Mouse (Mus musculus): ENCODE data around the gene Sh3bp4. TPM values are rescaled to one million over a fixed set of nuclear protein-coding genes. Genes with fewer than 3 reads are reported as not detected.
A peak's percentile ranks its signal among the peaks of the same experiment; 100 is the strongest.

Sh3bp4 gene
- 15.5 and 15.7 TPM in 2 replicates for polyA plus RNA-seq (2014; fragmentation: Nextera tagmentation; extraction: Ambion mirVana)

DNA sequence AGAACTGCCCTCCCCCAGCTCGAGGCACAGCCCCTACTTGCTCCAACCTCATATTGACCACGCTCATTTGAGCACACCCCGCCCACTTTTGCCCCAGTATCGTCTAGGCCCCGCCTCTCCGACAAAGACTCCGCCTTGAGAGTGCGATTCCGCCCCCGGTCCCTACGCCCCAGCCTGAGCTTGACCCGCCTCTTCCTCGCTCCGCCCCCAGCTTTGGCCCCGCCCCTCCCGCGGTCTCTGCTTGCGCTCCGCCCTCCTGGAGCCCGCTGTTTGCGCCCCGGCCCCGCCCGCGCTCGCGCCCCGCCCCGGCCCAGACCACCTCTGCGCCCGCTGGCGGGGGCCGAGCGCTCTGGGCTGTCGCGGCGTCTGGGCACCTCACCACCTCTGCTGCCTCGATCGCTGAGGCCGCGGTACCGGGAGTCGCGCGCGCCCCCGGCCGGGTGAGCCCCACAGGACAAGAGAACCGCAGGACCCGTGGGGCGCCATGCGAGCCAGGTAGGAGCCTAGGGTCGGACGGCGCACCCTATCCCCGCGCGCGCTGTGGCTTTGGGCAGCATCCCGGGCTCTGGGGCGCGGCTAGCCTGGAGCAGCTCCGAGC, at the start of gene Sh3bp4:
Gene Sh3bp4, plus strand, starts transcription at position 313 of the 598 bp plus-strand sequence.
- under 1% methylated on average over 47 of the region's 63 CpGs for WGBS
- H3K9me3 ChIP-seq (ENCODE audit: control insufficient read depth, low read length): no peaks in the 10 kb centered on the region
- ATAC-seq (ENCODE audit: low FRiP score) (peak; percentile 93), DNase-seq (ENCODE audit: low spot score) (peak; percentile 95)
- peak within 1 kb of the TSS; percentile 87 for H3K4me3 ChIP-seq (replicated peaks; ENCODE audit: low read length)
- H3K4me2 ChIP-seq (replicated peaks): peak within 1 kb of the TSS; percentile 58
- peak within 1 kb of the TSS; percentile 85 for H3K9ac ChIP-seq
- H3K4me1 ChIP-seq (replicated peaks; ENCODE audit: control insufficient read depth, insufficient read depth, low read length): peaks cover 35% of the 10 kb centered on the region
- no peaks in the 10 kb centered on the region for H3K27me3 ChIP-seq (ENCODE audit: control insufficient read depth, insufficient read depth, low read length)
- no peaks in the 10 kb centered on the region for H3K36me3 ChIP-seq (replicated peaks; ENCODE audit: control insufficient read depth, insufficient read depth)
- peak within 1 kb of the TSS; percentile 82 for H3K27ac ChIP-seq

DNA sequence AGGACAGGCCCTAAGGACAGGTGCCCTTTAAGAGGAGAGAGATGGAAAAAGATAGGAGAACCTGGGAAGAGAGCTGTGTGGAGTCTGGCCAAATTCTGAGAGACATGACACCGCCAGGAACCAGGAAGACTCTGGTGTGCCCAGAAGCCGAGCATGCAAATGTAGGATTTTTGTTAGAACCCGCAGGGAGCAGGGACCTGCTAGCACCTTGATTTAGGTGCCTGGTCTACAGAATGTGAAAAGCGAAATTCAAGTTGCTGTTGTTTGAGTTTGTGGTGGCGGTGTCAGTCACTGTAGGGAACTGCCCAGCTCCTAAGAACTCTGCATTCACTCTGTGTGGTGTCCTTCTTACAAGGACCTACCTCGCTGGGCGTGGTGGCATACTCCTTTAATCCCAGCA, 47.2 kb upstream of the Sh3bp4 start:
- Histone ChIP-seq H3K9me3 (ENCODE audit: control insufficient read depth, low read length) (no peaks in the 10 kb centered on the region), H3K4me1 (replicated peaks; ENCODE audit: control insufficient read depth, insufficient read depth, low read length) (peaks cover 5% of the 10 kb centered on the region; the same call in 1 of the 2 replicates), H3K27me3 (ENCODE audit: control insufficient read depth, insufficient read depth, low read length) (no peaks in the 10 kb centered on the region), H3K4me3 (replicated peaks; ENCODE audit: low read length) (no peak overlapping the region), H3K9ac (no peak overlapping the region), H3K36me3 (replicated peaks; ENCODE audit: control insufficient read depth, insufficient read depth) (no peaks in the 10 kb centered on the region), H3K4me2 (replicated peaks) (no peak overlapping the region), H3K27ac (no peak overlapping the region)
- ATAC-seq (ENCODE audit: low FRiP score) (no peak), DNase-seq (ENCODE audit: low spot score) (no peak)
- WGBS: 86% methylated on average over 7 of the region's 7 CpGs

DNA sequence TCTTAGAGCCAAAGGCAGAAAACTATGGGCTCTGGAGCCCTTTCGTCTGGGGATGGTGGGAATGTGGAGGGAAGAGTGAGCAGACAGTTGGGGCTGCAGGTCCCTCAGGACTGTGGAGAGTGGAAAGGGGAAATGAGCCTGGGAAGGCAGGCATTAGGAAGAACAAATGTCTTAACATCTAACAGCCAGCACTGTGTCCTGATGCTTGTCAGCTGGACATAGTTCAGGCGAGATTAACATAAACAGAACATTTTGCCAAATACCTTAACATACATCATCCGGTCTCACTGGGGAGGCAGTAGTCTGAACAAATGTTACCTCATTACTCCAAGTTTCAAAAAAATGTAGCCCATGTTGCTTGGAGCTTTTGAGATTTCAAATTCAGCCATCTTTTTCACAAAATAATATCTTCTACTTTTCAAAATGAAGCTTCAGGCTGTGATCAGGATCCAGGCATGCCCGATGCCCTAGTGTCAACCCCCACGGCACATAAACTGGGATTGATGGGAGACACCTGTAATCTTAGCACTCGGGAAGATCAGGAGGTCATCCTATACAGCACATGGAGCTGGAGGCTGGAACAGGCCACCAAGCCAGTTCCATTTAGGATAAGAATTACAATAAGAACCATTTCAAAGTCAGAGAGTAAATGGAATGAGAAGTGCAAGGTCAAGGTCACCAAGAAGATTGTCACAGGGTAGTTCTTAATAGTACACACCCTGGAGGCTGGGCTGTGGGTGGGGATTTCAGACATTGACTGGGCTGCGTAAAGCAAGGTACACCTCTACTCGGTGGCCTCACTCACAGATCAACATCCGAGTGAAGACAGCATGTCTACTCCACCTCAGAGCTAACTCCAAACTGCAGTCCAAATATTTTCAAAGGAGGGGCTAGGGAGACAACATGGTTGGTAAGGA, 45.3 kb upstream of the Sh3bp4 start:
- no peak overlapping the region for H3K9ac ChIP-seq
- no peak overlapping the region for H3K4me3 ChIP-seq (replicated peaks; ENCODE audit: low read length)
- H3K36me3 ChIP-seq (replicated peaks; ENCODE audit: control insufficient read depth, insufficient read depth): no peaks in the 10 kb centered on the region
- H3K4me2 ChIP-seq (replicated peaks): no peak overlapping the region
- H3K4me1 ChIP-seq (replicated peaks; ENCODE audit: control insufficient read depth, insufficient read depth, low read length): peaks cover 5% of the 10 kb centered on the region; the same call in 1 of the 2 replicates
- H3K9me3 ChIP-seq (ENCODE audit: control insufficient read depth, low read length): no peaks in the 10 kb centered on the region
- no peaks in the 10 kb centered on the region for H3K27me3 ChIP-seq (ENCODE audit: control insufficient read depth, insufficient read depth, low read length)
- WGBS: 80% methylated on average over 9 of the region's 9 CpGs
- DNase-seq (ENCODE audit: low spot score) (no peak), ATAC-seq (ENCODE audit: low FRiP score) (no peak)
- 0 out of 2 replicates have a peak overlapping the region, but pooled peaks have one; percentile 20 for H3K27ac ChIP-seq

DNA sequence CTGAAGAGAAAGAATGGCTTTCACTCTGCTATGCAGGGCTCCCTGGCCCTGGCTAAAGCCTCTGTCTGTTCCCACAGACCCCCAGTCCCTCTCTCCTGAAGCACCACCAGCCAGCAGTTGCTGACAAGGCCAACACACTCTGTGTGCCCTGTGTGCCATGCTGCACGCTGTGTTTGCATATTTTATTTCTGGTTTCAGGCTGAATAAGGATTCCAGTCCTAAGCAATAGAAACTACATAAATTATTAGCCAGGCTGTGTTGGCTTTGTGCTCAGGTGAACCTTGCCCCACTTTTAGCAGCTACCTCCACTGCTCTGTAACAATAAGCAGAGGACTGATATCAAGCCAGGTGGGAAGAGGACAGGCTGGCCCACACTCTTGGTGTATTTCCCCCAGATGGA, 44.2 kb upstream of the Sh3bp4 start:
- no peak overlapping the region for H3K9ac ChIP-seq
- WGBS: 64% methylated on average over 1 of the region's 1 CpGs

DNA sequence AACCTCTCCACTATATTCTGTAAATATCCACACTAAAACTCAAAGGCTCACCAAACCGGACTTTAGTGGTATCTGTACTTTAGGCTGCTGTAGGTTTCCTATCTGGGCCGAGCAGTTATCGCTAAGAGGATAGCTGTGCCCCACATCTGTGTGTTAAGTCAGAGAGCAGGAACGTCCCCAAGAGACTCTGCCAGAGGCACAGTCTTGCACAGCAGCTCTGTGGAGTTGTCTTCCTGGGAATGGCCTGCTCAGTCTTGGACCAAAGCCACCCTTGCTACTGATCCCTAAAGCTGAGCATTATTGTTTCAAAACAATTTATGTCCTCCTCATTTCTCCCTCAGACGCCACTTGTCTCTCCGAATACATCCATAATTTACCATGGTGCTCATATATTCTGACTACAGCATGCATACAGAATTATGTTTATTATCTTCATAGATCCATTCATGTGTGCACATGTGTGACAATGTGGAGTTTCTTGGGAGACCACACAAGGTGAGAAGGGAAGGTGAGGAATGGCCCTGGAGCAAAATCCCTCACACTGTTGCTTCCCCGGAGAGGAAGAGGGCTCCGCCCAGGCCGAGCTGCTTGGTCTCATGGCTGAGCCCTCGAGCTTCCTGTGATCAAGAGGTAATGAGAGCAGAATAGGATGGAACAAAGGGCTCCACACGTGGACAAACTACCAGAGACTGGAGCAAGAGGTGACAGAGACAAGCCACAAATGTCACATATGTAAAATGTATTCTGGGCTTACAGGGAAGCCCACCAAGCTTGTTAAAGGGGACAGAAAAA, 40.9 kb upstream of the Sh3bp4 start:
- ATAC-seq (ENCODE audit: low FRiP score) (no peak), DNase-seq (ENCODE audit: low spot score) (no peak)
- Histone ChIP-seq H3K9me3 (ENCODE audit: control insufficient read depth, low read length) (no peaks in the 10 kb centered on the region), H3K4me2 (replicated peaks) (no peak overlapping the region), H3K9ac (no peak overlapping the region), H3K4me1 (replicated peaks; ENCODE audit: control insufficient read depth, insufficient read depth, low read length) (peaks cover 5% of the 10 kb centered on the region; the same call in 1 of the 2 replicates), H3K4me3 (replicated peaks; ENCODE audit: low read length) (no peak overlapping the region), H3K36me3 (replicated peaks; ENCODE audit: control insufficient read depth, insufficient read depth) (no peaks in the 10 kb centered on the region), H3K27me3 (ENCODE audit: control insufficient read depth, insufficient read depth, low read length) (no peaks in the 10 kb centered on the region), H3K27ac (no peak overlapping the region)
- 77% methylated on average over 11 of the region's 11 CpGs for WGBS

More for the DNA sequence above, 44.2 kb upstream of the Sh3bp4 start:
- peaks cover 5% of the 10 kb centered on the region; the same call in 1 of the 2 replicates for H3K4me1 ChIP-seq (replicated peaks; ENCODE audit: control insufficient read depth, insufficient read depth, low read length)
- no peak overlapping the region for H3K4me2 ChIP-seq (replicated peaks)
- H3K36me3 ChIP-seq (replicated peaks; ENCODE audit: control insufficient read depth, insufficient read depth): no peaks in the 10 kb centered on the region
- H3K4me3 ChIP-seq (replicated peaks; ENCODE audit: low read length): no peak overlapping the region
- ATAC-seq (ENCODE audit: low FRiP score): no peak
- no peaks in the 10 kb centered on the region for H3K9me3 ChIP-seq (ENCODE audit: control insufficient read depth, low read length)
- no peak for DNase-seq (ENCODE audit: low spot score)
- H3K27ac ChIP-seq: no peak overlapping the region
- H3K27me3 ChIP-seq (ENCODE audit: control insufficient read depth, insufficient read depth, low read length): no peaks in the 10 kb centered on the region

DNA sequence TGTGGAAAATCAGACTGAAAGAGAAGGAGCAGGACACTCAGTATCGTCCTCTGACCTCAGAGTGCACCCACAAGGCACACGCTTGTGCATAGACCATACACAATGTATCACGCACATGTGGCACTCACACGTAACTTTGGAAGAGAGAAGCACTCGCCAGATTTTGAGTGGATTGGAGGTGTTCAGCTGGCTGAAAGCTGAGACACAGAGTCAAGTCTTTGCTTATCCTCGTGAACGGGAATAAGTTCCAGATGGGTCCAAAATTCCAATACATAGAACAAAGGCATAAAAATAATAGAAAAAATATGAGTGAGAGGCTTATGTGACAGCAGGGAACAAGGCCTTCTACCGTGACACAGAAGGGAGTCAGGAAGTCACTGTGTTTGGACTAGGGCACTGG, 36.6 kb upstream of the Sh3bp4 start:
- no peak overlapping the region for H3K9ac ChIP-seq
- no peak overlapping the region for H3K4me2 ChIP-seq (replicated peaks)
- no peak overlapping the region for H3K27ac ChIP-seq
- WGBS: 81% methylated on average over 8 of the region's 8 CpGs
- ATAC-seq (ENCODE audit: low FRiP score): no peak
- no peak for DNase-seq (ENCODE audit: low spot score)
- H3K36me3 ChIP-seq (replicated peaks; ENCODE audit: control insufficient read depth, insufficient read depth): no peaks in the 10 kb centered on the region
- no peak overlapping the region for H3K4me3 ChIP-seq (replicated peaks; ENCODE audit: low read length)
- no peaks in the 10 kb centered on the region for H3K4me1 ChIP-seq (replicated peaks; ENCODE audit: control insufficient read depth, insufficient read depth, low read length)
- H3K9me3 ChIP-seq (ENCODE audit: control insufficient read depth, low read length): no peaks in the 10 kb centered on the region
- no peaks in the 10 kb centered on the region for H3K27me3 ChIP-seq (ENCODE audit: control insufficient read depth, insufficient read depth, low read length)

DNA sequence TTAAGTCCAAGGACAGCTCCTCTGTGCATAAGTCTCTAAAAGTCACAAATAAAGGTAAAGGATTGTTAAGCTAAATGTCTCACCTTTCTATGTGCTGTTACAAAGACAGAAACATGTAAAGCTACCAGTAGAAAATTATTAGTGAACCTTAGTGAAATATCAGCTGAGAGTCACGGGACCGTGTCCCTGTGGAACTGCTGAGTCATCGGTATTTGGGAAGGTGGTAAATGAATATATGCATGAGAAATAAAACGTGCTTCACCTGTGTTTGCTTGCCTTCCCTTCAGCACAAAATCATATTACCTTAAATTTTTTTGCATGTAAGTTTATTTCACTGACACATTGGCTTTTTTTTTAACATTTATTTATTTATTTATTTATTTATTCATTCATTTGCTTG, 36.2 kb upstream of the Sh3bp4 start:
- DNase-seq (ENCODE audit: low spot score) (no peak), ATAC-seq (ENCODE audit: low FRiP score) (no peak)
- no peaks in the 10 kb centered on the region for H3K27me3 ChIP-seq (ENCODE audit: control insufficient read depth, insufficient read depth, low read length)
- no peaks in the 10 kb centered on the region for H3K36me3 ChIP-seq (replicated peaks; ENCODE audit: control insufficient read depth, insufficient read depth)
- no peak overlapping the region for H3K4me2 ChIP-seq (replicated peaks)
- no peak overlapping the region for H3K27ac ChIP-seq
- H3K4me3 ChIP-seq (replicated peaks; ENCODE audit: low read length): no peak overlapping the region
- no peaks in the 10 kb centered on the region for H3K9me3 ChIP-seq (ENCODE audit: control insufficient read depth, low read length)
- no peak overlapping the region for H3K9ac ChIP-seq
- no peaks in the 10 kb centered on the region for H3K4me1 ChIP-seq (replicated peaks; ENCODE audit: control insufficient read depth, insufficient read depth, low read length)
- WGBS: 72% methylated on average over 4 of the region's 4 CpGs

DNA sequence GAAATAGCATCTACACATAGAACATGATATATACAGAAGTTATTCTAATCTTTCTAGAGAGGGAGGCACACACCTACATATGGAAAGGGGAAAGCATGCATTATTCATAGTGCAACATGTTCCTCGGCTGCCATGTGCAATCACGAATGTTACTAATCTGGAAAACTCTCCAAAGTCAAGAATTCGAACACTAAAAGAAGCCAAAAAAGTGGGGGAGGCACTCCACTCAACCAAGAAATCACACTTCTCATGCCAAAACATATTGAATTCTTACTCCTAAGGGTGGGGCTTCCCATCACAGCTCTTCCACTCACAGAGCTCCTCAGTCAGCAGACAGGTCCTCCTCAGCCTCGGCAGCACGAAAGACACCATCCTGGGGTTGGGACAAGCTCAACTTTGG, 35.1 kb upstream of the Sh3bp4 start:
- H3K4me3 ChIP-seq (replicated peaks; ENCODE audit: low read length): no peak overlapping the region
- no peak overlapping the region for H3K9ac ChIP-seq
- H3K27ac ChIP-seq: no peak overlapping the region
- H3K36me3 ChIP-seq (replicated peaks; ENCODE audit: control insufficient read depth, insufficient read depth): no peaks in the 10 kb centered on the region
- 82% methylated on average over 5 of the region's 5 CpGs for WGBS
- H3K4me1 ChIP-seq (replicated peaks; ENCODE audit: control insufficient read depth, insufficient read depth, low read length): no peaks in the 10 kb centered on the region
- no peak overlapping the region for H3K4me2 ChIP-seq (replicated peaks)
- no peak for ATAC-seq (ENCODE audit: low FRiP score)
- no peak for DNase-seq (ENCODE audit: low spot score)
- H3K27me3 ChIP-seq (ENCODE audit: control insufficient read depth, insufficient read depth, low read length): no peaks in the 10 kb centered on the region
- no peaks in the 10 kb centered on the region for H3K9me3 ChIP-seq (ENCODE audit: control insufficient read depth, low read length)

DNA sequence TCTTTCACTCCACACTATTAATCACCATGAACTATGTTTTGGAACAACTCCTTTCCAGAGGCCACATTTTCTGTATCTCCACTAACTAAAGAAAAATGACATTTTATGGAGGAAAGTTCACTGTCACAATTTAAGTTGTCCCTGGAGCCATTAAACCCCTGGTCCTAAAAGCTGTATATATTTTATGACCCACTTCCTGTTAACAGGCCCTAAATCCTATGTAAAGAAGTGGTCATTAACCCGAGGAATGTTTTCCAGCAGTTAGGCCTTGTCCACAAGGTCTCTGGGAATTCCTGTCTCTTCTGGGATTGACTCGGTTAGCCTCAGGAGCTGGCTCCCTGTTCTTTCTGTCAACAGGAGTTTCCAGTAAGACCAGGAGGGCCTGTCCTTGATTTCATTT, 30.4 kb upstream of the Sh3bp4 start:
- Histone ChIP-seq H3K9ac (no peak overlapping the region), H3K4me3 (replicated peaks; ENCODE audit: low read length) (no peak overlapping the region), H3K27ac (no peak overlapping the region), H3K27me3 (ENCODE audit: control insufficient read depth, insufficient read depth, low read length) (no peaks in the 10 kb centered on the region), H3K4me1 (replicated peaks; ENCODE audit: control insufficient read depth, insufficient read depth, low read length) (no peaks in the 10 kb centered on the region), H3K4me2 (replicated peaks) (no peak overlapping the region), H3K9me3 (ENCODE audit: control insufficient read depth, low read length) (no peaks in the 10 kb centered on the region), H3K36me3 (replicated peaks; ENCODE audit: control insufficient read depth, insufficient read depth) (no peaks in the 10 kb centered on the region)
- DNase-seq (ENCODE audit: low spot score) (no peak), ATAC-seq (ENCODE audit: low FRiP score) (no peak)
- WGBS: 54% methylated on average over 2 of the region's 2 CpGs

All from hindbrain, embryonic 14.5 days (tissue).